Mouse (Mus musculus) heart, postnatal 14 days (tissue): ENCODE results near the gene Itpa. TPM values are rescaled to one million over a fixed set of nuclear protein-coding genes. Genes with fewer than 3 reads are reported as not detected.
"Not testable (repeated sequence)": the region's sequence is repeated elsewhere in the genome, so short reads cannot be mapped to it uniquely, and the experiment has no call there.

Source experiments
- DNase-seq, 2 experiments: peaks; one replicate each; pipeline ENCODE4 v3.0.0; 2021 to 2022
- intact Hi-C: fragments of 180-260 bp; cut with DNase I; formaldehyde crosslinking; loops from one replicate; pipeline ENCODE4 v1.15.1; 2025
- long read RNA-seq, 2 experiments: library from polyadenylated mRNA; stranded (forward); transcript quantifications; one replicate each; pipeline ENCODE4 v2.0.0; 2021
- total RNA-seq, 2 experiments: library from RNA; stranded (reverse); gene quantifications; 2 replicates each; pipeline ENCODE4 v1.2.3; 2021

Gene Itpa
- total RNA-seq = 10 to 100 TPM; 19.8 to 20.2 TPM
- long read RNA-seq, experiment 1, transcript Itpa-201 (8 exons, 1,390 nt) = major isoform, 37 of 41 reads
- long read RNA-seq, experiment 1, partial matches to known transcripts = 1 of 41 reads
- long read RNA-seq, experiment 1, other reads (novel, unspliced or antisense) = 3 of 41 reads
- long read RNA-seq, experiment 2, transcript Itpa-201 (8 exons, 1,390 nt) = major isoform, 30 of 35 reads
- long read RNA-seq, experiment 2, partial matches to known transcripts = 3 of 35 reads
- long read RNA-seq, experiment 2, other reads (novel, unspliced or antisense) = 2 of 35 reads

DNA sequence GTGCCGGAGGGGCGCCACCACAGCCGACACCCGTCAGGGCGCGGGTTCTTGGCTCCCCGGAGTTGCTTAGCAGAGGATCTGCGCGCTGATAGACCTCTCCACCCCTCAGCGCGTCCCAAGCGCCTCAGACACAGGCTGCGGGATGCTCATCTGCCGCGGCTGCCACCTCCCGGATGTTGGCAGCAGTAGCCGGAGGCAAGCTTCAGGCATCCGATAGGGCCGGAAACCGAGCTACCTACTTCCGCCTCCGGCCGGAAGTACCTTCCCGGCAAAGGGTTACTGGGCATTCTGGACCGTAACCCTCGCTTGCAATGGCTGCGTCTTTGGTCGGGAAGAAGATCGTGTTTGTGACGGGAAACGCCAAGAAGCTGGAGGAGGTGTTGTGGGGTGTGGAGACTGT, at the start of gene Itpa:
TSS of gene Itpa (plus strand) at position 52 of the 400 bp plus-strand sequence.
- intact Hi-C loops = no loop called here
- peak; percentile 83 to 88 for DNase-seq

GRCm38 (mm10) chr2:130618972-130619371, 48.4 kb upstream of the Itpa start:
- intact Hi-C loops = no loop called here
- DNase-seq = no peak

DNA sequence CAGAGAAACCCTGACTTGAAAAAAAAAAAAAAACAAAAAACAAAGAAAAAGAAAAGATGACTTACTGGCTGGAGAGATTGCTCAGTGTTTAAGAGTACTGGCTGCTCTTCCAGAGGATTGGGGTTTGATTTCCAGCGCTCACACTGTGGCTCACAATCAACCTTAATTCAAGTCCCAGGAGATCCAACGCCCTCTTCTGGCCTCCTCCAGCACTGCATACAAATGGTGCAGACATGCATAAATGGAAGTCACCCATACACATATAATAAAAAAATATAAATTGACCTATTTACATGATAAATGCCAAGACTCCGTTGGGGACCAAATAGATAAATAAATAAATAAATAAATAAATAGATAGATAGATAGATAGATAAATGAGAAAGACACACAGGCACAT, 39.0 kb upstream of the Itpa start:
- intact Hi-C loops = no loop called here
- no peak for DNase-seq

- intact Hi-C loops = no loop called here
- DNase-seq = no peak
Observed at GRCm38 (mm10) chr2:130629080-130629838, 38.2 kb upstream of the Itpa start.

- intact Hi-C loops = no loop called here
- DNase-seq = peak; percentile 89 to 95
Observed at GRCm38 (mm10) chr2:130629839-130630203, 37.6 kb upstream of the Itpa start, which contains the start of the genes Fastkd5 and Ubox5. Fastkd5 (minus strand) TSS chr2:130630027. Ubox5 (minus strand) TSS chr2:130630038.

DNA sequence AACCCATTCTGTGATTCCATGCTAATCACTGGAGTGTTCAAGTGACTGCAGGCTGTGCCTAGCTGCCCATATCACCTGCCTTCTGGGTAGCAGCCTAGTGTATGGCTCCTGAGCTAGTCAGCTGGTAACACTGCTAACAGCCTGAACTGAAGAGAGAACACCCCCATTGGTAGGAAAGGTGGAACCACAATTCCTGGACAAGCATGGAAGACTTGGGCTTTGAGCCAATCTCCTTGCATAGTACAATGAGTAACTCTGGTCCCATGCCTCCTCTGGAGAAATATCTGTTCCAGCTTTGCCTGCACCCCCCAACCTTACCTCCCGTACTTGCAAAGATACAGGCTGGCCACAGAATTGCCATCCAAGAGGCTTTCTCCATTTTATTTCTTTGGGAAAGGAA, 35.0 kb upstream of the Itpa start:
- DNase-seq = no peak
- intact Hi-C loops = no loop called here

- DNase-seq = no peak
- intact Hi-C loops = no loop called here
Observed at GRCm38 (mm10) chr2:130632887-130633675, 34.3 kb upstream of the Itpa start.

GRCm38 (mm10) chr2:130634006-130634738, 33.2 kb upstream of the Itpa start:
- DNase-seq = no peak
- intact Hi-C loops = no loop called here

GRCm38 (mm10) chr2:130634739-130635411, 32.5 kb upstream of the Itpa start:
- DNase-seq = peak; percentile 19 to 32
- intact Hi-C loops = no loop called here

DNA sequence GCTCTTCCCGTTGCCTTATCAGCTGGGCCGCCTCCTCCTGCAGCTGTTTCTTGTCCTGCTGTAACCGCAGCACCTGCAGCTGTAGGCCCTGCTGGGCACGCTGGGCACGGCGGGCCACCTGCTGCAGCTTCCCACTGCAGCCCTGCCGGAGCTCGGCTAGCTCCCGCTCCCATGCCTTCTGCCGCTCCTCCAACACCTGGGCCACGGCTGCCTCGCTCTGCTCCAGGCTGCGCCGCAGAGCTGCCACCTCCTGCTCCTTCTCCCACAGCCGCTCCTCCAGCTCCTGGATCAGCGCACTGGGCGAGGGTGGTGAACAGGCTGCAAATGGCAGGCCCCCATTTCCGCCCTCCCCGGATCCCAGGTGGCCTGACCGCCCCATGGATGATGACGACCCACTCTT, 31.6 kb upstream of the Itpa start:
- intact Hi-C loops = no loop called here
- DNase-seq = no peak

DNA sequence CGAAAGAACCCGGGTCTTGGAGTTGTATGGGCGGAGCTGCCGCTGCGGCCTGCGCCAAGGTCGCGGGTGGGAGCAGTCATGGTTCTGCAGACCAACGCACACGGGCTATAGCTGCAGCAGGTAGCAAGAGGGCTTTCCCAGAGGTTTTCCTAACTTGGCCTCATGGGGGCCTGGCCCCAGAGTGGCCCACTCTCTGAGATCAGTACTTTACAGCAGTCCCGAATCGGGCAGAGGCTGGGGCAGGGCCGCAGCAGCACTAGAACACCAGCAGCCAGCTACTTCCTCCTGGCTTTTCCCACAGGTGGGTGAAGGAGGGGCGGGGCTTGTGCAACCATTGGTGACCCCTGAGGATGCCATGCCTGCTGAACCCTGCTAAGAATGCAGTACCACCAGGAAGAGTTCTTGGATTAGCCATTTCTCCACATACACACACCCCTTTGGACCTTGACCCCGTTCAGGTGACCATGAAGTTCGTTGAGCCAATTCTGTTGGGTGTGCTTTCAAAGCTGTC, 29.3 kb upstream of the Itpa start:
- intact Hi-C loops = no loop called here
- no peak for DNase-seq

GRCm38 (mm10) chr2:130639276-130639675, 28.1 kb upstream of the Itpa start:
- intact Hi-C loops = no loop called here
- no peak for DNase-seq

DNA sequence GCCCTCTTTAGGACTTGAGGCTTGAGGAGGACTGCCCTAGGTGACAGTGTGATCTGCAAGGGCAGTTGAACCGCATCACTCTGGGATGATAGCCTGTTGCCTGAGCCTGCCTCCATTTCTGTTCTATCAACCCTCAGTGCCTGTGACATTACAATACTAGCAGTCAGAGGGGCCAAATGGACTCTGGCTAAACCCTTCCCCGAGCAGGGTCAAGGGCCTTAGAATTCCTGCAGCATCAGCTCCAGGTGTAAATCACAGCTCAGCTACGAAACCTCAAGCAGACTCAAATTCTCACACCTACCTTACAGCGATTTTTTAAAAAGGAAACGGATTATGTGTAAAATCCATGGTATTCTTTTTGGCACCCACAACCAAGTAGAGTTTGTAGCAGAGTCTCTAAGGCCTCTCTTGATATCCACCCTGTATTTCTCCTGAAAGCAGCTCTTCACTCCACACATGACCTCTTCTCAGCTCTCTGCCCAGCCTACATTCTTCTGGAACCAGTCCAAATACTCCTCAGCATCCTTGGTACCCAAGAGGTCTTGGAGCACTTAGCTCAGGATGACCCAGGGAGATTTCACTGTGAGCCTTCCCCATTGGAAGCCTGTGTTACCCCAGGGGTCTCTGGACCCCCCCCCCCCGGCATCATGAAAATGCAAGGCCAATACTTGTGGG, 25.9 kb upstream of the Itpa start:
- intact Hi-C loops = no loop called here
- no peak for DNase-seq

DNA sequence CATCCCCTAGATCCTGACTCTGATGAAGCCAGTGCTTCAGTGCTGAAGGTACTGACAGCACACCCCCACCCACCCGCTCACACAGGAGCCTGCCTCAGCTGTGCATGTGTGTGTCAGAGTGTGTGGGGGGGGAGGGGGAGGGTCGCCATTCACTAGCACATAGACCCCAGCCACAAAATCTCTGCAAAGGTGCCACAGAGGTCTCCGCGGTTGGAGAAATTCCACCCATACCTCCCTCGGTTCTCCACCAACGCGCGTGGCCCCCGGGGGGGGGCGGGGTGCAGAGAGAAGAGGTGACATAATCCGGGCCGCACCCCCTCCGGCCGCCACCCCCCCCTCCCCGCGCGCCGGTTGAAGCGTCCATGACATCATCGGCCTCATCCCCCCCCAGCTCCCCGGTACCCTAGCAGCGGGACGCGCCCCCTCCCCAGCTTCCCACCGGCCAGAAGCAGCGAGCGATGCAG, 25.2 kb upstream of the Itpa start:
- no peak for DNase-seq
- intact Hi-C loops = no loop called here

- DNase-seq = peak; percentile 96 to 97
- intact Hi-C loops = no loop called here
Observed at GRCm38 (mm10) chr2:130642684-130643369, 24.6 kb upstream of the Itpa start, which contains the start of gene Lzts3. Lzts3 (minus strand) TSS chr2:130642803.

- no peak for DNase-seq
- intact Hi-C loops = no loop called here
Observed at GRCm38 (mm10) chr2:130645198-130645597, 22.2 kb upstream of the Itpa start.

DNA sequence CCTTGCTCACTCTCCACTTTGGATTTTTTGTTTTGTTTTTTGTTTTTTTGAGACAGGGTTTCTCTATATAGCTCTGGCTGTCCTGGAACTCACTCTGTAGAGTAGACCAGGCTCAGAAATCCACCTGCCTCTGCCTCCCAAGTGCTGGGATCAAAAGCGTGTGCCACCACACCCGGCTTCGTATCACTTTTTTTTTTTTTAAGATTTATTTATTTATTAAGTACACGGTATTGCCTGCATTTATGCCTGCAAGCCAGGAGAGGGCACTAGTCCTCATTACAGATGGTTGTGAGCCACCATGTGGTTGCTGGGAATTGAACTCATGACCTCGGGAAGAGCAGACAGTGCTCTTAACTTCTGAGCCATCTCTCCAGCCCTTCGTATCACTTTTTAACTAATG, 18.4 kb upstream of the Itpa start:
- DNase-seq, intact Hi-C loops: not testable (repeated sequence)

- DNase-seq = no peak
- intact Hi-C loops = no loop called here
Observed at GRCm38 (mm10) chr2:130653303-130653702, 14.1 kb upstream of the Itpa start.
